Mouse (Mus musculus) skeletal muscle tissue, adult 2 months (tissue): ENCODE measurements around the gene Clgn.
"Not testable (repeated sequence)": the region's sequence is repeated elsewhere in the genome, so short reads cannot be mapped to it uniquely, and the experiment has no call there.

ENCODE experiments used
- DNase-seq: peaks from one replicate; pipeline ENCODE4 v3.0.0-alpha.2; 2012; ENCODE audit warnings: low read depth, low spot score

Clgn gene

GRCm38 (mm10) chr8:83423032-83423825 is 33.6 kb downstream of the Clgn start:
- DNase-seq, result no peak

DNA sequence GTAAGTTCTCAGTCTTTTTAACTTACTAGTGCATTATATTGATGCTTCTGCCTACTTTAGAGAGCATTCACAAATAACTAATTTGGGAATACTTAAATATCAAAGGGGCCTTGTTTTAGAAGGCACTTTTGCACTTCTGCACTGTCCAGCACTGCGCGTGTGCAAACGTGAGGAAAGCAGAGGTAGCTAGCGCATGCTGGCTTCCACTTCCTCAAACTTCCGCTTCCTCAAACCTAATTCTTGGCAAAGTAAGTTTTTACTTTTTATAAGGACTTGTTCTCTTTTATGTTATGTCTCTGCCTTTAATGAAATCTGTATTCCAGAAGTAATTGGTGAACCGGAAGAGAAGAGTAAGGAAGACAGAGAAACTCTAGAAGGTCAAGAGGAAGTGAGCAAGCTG is 35.5 kb downstream of the Clgn start:
- no peak for DNase-seq

DNA sequence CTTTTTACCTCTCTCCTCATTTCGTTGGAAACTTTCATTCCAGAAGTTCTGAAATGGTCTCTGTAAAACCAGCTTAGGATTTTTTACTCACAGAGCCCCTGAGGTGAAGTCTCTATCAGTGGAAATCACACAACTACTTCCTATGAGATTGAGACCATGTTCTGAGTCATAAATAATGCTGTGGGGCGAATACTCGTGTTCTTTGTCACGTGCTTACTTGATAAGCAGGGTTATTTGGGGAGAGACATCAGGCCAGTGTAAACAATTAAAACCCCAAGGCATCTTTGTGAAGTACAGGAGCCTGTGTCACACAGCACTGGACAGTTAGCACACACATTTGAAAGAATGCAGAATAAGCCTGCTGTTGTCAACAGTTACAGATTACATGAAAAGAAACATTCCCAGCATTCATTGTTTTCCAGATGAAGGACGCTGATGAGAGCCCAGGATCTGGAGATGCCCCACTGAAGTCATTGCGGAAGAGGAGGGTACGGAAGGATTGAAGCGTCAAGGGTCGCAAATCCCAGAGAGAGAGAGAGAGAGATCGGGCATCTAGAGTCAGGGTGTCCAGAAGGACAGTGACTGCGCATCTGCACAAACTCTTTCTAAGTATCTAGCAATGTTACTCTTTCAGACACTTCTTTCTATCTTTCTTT is 36.6 kb downstream of the Clgn start:
- DNase-seq, result no peak

GRCm38 (mm10) chr8:83426949-83427348 is 37.3 kb downstream of the Clgn start:
- no peak for DNase-seq

- DNase-seq, result not testable (repeated sequence)
Measured at GRCm38 (mm10) chr8:83428621-83429020, 39.0 kb downstream of the Clgn start.

DNA sequence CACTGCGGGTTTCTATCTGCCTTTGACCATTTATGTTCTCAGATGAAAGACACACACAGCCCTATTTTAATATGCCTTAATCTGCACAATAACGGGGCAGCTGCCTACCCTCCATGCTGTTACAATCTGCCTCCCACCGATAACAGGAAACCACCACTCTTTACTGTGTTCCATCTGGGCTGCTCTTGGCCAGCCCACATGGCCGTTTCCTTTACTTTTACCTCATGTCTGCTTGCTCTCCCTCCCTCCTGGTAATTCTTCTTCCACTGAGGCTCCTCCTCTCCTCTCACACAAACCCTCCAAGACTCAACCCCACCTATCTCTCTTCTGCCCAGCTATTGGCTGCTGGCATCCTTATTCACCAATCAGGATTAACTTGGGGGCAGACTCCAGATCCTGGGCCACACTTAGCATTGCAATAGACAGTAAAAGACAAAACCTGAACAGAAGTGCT is 39.4 kb downstream of the Clgn start:
- DNase-seq, result no peak

DNA sequence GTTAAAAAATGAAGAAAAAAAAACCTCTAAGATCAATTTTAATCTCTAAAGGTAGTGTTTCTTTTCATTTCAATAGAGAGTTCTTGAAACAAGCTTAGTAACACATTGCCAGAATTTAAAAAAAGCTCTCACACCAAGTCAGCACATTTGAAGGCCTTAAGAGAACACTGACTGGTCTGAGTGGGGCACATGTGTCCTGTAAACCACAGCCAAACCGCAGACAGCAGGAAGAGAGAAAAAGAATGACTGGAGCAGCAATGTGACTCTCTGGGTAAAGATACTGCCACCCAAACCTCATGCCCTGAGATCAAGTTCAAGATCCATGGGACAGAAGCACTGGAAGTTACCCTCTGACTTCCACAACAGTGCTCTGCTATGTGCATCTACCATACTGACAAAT is 47.4 kb downstream of the Clgn start:
- no peak for DNase-seq

GRCm38 (mm10) chr8:83441656-83442242 is 52.1 kb downstream of the Clgn start:
- no peak for DNase-seq

DNA sequence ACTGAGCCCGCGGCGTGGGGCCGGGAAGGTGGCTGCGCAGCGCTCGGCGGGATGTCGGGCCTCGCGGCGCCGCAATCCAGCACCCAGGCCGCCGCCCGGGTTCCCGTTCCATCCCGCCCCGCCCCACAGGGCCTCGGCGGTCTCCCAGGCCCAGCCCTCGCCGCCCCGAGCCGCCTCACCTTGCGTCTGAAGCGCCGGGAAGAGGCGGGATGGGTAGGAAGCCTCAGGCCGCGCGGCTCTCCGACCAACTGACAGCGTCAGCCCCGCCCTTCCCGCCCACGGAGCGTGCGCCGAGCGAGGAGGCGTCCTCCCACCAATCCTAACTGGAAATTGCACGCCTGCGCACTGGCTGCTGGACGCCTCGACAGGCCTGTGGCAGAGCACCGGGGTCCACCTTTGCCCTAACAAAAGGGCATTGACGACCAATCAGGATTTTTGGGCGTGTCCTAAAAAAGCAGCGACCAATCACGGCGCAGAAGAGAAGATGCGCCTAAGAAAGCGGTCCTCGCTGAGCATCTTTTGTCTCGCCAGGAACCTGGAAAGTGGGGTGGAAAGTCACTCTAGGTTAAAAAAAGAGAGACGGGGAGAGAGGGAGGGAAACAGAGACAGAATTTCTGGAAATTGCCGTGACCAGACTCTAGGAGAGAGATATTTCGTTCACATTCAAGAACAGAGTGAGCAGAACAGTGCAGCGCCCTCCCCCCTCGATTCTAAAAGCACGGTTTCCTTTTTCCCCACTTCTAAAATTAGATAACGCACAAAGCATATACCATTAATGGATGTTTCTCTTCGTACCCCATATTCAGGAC is 52.8 kb downstream of the Clgn start:
- DNase-seq, result peak; percentile 98

DNA sequence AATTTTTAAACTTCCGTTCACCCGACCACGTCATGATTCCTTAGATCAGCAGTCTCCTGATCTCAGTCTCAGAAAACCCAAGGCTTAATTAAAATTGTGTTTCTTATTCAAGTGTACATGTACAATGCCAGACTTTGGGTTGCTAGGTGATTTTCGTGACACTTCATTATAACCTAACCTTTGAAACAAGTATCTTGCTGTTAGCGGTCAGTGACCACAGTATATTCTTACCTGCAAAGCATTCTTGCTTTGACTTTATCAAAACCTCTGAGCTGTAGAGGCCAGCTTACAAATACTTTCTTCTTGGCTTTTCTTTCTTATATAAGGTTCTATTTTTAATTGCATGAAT is 53.4 kb downstream of the Clgn start:
- no peak for DNase-seq

GRCm38 (mm10) chr8:83449960-83450359 is 60.3 kb downstream of the Clgn start:
- DNase-seq, result no peak

- DNase-seq, result peak; percentile 13
Measured at GRCm38 (mm10) chr8:83451056-83451455, 61.4 kb downstream of the Clgn start.

DNA sequence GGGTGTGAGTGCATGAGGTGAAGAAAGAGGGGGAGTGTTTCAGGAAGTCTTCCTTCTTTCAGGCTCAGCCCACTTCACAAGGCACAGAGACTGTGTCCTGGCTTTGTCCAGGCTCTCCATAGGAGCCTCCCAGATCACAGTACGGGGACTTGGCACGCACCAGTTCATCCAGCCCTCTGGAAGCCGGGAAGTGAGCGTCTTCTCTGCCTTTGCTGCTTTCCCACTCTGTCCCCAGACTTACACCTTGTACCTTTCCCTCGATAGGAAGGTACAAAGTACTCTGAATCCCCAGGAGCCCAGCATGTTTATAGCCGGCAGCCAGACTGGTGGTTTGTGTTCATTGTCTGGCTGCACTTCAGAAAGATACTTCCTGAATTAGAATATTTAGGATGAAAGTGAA is 67.5 kb downstream of the Clgn start:
- no peak for DNase-seq

DNA sequence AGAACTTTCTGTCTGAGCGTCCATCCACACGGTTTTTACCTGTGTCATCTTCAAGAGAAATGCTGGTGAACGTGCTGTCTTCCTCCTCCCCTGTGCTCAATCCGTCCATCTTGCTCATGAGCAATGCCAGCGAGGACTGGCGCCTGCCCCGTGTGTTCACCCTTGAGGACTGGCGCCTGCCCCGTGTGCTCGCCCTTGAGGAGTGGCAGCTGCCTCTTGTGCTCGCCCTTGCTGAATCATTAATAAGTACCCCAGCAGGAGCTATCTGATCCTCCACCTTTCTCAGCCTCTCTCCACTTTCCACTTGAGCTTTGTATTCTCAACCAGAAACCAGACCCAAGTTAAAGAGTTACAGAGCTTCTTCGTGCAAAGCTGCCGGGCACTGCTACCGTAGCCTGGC is 68.6 kb downstream of the Clgn start, which contains the start of gene Scoc:
TSS of gene Scoc (minus strand) at position 170 of the 400 bp plus-strand sequence.
- no peak for DNase-seq

- no peak for DNase-seq
Measured at GRCm38 (mm10) chr8:83459606-83460005, 69.9 kb downstream of the Clgn start.
